Mouse (Mus musculus) 416B (cell line): ENCODE measurements around the gene Calcoco2.

Source experiments
- DNase-seq: peaks from one replicate; pipeline ENCODE4 v3.0.0; 2011; ENCODE audit warnings: low read depth

Calcoco2 gene

DNA sequence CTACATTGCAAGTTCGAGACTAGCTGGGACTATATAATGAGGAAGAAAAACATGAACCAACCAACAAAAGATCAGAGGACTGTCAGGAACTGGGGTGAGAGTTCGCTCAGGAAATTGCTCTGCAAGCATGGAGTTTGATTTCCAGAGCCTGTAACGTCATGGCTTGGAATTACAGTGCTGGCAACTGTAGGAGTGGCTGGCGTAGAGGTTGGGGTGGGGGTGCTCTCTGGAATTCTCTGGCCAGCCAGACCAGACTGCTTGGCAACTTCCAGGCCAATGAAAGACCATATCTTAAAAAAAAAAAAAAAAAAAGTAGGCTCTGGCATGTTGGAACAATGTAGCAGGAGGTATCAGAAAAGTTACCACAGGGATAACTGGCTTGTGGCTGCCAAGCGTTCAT is 31.0 kb downstream of the Calcoco2 start:
- DNase-seq: no peak

DNA sequence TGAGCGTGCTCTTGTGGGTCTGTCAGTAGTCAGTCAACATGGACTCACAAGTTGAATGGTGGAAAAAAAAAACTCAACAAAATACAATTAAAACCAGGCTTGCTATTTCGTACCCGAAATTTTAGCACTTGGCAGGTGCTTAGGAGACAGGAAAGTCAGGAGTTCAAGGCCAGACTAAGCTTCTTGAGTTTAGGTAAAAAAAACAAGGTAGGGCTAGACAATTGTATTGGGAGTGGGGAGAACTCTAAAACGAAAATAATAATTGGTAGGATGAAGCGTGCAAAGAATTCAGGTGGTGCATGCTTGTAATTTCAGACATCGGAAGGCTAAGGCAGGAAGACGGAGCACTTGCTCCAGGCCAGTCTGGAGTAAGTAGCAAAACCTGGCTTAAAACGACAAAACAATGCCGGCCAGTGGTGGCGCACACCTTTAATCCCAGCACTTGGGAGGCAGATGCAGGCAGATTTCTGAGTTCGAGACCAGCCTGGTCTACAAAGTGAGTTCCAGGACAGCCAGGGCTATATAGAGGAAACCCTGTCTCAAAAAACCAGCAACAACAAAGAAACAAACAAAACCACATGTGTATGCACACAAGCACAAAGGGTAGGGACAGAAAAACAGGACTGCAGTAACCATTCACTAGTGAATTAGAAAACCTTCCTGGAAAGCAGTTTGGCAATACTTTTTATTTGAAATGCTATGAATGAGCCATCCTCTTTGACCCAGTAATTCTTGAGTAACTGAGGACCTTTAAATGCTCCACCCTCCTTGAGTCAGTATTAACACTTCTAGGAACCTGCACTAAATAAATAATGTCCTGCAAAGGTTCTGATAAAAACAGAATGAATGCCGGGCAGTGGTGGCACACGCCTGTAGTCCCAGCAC is 35.3 kb downstream of the Calcoco2 start:
- peak; percentile 21 for DNase-seq

DNA sequence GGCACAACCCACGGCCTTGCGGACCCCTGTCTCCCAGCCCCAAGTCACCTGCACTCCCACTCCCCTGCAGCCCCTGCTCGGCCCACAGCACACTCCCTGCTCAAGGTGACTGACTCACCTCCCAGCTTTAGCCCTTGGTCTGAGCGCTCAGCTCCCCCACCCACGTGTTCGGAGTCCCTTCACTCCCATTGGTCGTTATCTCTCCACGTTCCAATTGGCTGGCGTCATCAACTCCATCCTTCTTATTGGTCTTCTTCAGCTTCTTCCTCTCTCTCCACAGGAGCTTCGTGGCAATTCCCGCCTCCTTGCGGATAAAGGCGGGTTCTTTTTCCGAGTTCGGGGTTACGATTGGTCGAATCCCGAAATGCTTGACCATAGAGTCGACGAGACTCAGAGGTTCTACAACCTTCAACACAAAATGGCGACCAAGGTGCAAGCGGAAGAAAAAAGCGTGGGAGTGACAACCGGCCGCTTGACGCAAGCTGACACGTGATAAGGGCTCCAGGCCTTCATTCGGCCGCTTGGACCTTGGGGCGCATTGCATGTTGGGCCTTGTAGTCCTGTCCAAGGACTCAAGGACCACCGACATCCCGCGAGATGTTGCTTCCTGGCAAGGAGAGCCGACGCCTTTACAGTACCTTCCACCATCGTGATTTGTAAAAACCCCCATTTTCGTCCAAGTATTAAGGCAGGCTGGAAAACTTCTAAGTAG is 36.1 kb downstream of the Calcoco2 start, which contains the start of gene Atp5g1:
Atp5g1 (minus strand) TSS at position 162 of the 712 bp plus-strand sequence.
- peak; percentile 100 for DNase-seq

DNA sequence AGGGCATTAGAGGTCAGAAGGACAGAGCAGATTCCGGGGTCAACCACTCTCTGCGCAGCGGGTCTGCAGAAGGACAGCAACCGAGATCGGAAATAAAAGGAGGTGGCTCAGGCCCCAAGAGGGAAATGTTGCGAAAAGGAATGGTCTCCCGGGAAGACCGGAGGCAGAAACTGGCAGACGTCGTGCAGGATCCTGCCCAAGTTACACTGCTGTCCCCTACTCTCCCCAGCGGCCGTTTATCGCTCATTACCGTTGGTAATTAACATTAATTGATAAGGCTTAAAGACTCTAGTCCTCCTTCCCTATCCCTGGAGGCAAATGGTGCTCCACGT is 36.6 kb downstream of the Calcoco2 start:
- no peak for DNase-seq

DNA sequence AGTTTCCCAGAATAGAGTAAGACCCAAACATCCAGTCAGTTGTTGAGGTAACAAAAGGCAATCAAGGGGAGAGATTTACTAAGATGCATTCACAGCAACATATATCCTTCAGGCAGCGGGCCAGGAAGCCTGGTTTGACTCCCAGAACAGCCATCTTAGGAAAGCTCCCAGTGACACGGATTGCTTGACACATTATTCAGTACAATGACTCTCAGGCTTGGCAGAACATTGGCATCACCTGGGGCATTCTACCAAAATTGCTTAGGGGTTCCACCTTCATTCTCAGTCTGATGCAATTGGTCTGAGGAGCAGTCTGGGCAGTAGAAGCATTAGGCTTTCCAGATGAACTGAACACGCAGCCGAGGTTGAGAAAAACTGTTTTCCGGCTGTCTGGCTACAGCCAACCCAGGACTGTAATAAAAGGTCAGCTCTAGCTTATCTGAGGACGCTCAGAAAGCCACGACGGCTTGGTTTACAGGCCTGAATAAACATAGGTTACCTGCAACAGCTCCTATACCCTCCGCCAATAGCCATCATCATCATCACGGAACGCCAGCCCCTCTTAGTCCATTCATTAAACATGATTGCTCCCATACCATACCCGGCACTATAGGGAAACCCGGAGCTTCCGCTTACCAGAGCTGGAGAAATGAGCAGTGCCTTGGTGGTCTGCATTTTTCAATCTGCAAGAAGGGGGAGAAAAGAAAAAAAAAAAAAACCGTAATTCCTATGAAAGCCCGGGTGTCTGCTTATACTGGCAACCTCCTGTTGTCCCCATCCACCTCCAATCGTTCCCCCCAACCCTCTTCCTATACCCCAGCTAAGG is 37.2 kb downstream of the Calcoco2 start:
- peak; percentile 40 for DNase-seq

DNA sequence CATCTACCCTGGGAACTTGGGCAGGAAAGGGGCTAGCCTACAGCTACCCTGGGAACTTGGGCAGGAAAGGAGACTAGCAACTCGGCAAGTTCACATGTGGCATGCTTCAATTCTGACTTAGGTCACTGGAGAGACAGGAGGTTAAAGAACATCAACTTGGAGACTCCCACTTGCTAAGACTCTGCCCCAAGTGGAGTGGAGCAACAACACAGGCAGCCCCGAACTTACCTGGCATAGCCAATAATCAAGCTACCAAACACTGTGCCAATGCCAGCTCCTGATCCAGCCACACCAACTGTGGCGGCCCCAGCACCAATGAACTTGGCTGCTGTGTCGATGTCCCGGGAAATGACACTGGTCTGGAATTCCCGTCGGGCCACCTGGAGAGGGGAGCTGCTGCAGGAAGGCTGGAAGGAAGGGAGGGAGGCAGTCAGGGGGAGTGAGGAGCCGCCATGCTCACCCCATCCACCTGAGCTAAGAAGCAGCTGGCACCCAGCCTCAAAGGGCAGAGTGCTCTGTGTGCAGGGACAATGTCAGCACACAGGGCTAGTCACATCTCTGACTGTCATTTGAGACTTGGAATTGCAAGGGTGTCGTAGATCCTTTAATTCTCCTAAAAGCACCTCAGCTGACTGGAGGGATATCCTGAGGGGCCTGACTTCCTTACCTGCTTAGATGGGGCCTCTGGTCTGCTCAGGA is 38.3 kb downstream of the Calcoco2 start:
- no peak for DNase-seq

DNA sequence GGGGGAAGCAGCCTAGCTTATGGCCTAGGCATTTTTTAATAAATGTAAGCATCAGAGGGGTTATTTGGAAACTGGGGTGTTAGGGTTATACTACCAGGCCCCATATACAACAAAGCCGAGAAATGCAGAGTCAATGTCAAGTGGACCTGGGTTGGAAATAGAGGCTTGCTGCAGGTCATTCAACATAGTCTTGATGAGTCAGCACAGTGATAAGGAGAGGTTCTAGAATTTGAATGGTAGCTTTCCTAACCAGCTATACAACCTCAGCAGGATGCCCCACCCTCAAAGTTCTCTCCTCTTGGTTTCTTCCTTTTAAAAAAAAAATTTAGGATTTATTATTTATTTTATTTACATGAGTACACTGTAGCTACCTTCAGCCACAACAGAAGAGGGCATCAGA is 40.8 kb downstream of the Calcoco2 start:
- DNase-seq: no peak

DNA sequence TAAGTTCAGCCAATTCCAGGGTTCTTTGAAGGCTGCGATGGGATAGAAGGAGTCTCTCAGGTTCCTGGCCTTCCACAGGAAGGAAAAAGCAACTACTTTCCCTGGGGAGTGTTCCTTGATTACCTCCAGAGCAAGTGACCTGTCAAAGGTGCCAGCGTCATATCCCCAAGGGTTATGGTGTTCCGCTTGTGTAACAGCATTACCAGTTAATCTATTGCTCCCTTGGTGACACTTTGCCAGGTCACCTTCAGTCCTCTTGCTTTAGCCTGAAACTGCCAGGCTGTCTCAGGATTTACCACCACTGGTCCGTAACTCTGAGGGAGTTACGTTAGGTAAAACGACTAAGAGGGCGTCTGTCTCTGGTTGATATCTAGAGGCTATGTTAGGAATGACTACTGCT is 41.4 kb downstream of the Calcoco2 start:
- DNase-seq: no peak

DNA sequence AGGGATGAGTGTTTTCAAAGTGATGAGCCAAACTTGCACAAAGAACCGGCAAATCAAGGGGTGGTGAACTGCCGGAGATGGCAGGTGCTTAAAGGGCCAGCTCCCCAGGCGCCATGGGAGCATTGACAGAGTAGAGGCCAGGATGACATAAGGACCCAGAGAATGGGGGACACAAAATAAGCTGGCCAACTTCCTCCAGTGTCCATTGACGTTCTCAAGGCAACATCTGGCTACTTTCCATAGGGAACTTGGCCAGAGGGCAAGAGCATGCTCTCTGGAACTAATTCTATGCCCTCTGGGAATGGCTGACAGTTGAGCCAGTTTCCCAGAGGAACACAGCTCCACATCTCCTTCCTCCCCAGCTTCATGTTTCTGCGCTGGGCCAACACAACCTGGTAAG is 43.5 kb downstream of the Calcoco2 start:
- DNase-seq: no peak

DNA sequence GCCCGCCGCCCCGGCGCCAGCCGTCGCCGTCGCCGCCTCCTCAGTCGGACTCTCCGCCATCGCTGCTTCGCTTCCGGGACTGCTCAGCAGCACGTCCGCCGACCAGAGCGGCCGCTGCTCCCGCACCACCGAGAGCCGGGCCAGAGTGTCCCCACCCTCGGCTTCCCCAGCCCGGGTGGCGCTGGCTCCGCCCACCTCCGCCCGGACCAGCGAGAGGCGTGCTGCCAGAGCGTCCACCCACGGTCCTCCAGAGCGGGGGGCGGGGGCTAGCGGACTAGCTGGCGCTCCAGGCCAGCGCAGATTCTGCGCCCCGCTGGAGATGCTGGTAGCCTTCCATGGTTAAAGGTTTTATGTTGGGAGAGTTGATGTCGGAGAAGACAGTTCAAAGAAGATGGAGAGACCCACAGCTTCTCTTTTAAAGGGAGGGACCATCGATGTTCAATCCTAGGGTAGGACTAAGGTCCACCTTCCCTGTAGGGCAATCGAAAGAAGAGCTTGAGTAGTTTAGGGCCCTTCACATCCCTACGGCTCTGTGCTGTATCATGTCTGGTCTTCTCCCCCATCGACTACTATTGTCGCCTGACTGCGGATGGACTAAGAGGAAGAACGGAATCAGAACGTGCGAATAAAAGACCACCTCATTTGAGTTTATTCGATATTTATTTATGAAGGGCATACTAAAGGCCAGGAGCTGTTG is 46.4 kb downstream of the Calcoco2 start, which contains the start of gene Ube2z:
Ube2z (minus strand) TSS at position 174 of the 697 bp plus-strand sequence.
- DNase-seq: peak; percentile 92

DNA sequence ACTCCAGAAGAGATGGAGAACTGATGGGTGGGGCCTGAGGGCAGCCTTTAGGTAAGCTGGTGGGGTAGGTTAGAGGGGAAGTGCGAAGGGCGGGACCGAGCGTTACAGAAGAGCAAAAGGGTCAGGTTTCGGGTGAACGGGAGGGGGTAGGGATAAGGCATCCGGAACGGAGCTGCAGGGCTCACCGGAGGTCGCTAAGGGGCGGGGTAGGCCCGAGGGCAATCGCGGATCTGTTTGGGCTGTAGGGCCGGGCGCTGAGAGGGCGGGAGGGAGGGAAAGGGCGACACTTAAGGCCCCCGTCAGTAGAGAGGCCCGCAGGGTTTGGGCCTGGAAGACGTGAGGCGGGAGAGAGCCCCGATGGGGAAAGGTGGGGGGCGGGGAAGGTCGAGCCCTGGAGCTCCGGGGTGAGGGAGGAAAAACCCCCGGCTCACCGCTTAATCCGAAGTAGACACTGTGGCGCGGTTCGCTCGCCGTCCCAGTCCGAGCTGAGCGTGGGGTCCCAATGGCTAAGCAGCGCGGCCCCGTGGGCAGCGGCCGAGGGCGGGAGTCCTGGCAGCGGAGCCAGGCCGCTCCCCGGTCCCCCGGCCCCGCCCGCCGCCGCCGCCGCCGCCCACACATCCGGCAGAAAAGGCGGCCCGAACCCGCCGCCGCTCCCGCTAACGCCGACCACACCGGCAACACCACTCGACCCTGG is 47.1 kb downstream of the Calcoco2 start:
- DNase-seq: peak; percentile 81

DNA sequence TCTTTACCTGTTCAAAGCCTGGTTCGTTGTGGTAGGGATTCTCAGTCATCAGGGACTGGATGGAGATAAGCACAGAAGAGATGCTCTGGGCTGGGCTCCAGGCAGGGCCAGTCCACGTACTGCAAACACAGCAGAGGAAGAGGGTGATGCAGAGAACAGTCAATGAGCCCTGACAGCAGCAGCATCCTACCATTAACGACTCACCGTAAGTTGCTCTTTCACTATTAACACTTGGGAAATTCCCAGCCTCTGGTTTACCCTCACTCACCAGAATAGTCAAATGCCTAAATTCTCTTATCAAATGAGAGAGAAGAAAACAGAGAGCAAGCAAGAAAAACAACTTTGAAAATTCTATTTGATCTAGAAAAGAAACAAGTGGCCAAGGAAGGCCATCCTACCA is 53.5 kb downstream of the Calcoco2 start:
- DNase-seq: no peak

DNA sequence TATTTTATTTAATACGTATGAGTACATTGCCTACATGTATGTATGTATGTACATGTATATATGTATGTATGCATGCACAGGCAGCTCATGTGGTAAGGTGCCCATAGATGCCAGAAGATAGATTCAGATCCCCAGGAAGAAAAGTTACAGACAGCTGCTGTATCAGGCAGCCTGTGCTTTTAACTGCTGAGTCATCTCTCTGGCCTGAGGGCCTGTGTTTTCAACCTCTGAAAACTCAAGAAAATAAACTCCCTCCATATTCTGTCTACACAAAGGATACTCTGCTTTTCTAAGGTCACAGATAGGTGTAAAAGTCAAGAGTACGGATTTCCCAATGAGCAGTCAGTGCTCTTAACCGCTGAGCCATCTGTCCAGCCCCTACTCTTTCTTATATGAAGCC is 60.9 kb downstream of the Calcoco2 start:
- DNase-seq: no peak

DNA sequence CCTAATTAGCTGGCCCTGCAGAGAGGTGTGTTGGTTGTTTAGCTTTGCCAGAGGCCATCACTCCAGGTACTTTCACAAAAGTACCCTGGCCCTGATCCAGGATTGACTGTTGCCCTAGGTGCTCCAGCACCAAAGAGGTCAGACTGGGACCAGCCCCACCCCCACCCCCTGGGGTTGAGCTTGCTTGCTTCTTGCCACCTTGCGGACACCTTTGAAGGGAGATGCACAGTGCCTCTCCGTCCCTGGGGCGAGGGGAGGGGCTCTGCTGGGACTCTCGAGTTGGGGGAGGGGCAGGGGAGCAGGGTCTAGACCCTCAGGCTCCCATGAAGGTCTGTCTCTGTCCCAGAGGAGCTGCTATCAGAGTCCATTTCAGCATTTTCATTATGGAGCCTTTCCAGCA is 61.8 kb downstream of the Calcoco2 start:
- no peak for DNase-seq
